Mouse (Mus musculus) frontal cortex, adult (tissue): ENCODE data around the gene Prc1.

Experiments used
- ATAC-seq: cut with Nextera tagmentation; 2 replicates; pipeline ENCODE4 v1.9.2; 2017; ENCODE audit warnings: mild to moderate bottlenecking, moderate library complexity, mixed read lengths; ENCODE audit not compliant: low TSS enrichment

Gene Prc1

GRCm38 (mm10) chr7:80294062-80294763 lies at the start of gene Prc1:
Gene Prc1 (plus strand): TSS chr7:80294450.
- peak; percentile 99 for ATAC-seq

- ATAC-seq, result no peak
Measured at GRCm38 (mm10) chr7:80244851-80245250, 49.4 kb upstream of the Prc1 start.

DNA sequence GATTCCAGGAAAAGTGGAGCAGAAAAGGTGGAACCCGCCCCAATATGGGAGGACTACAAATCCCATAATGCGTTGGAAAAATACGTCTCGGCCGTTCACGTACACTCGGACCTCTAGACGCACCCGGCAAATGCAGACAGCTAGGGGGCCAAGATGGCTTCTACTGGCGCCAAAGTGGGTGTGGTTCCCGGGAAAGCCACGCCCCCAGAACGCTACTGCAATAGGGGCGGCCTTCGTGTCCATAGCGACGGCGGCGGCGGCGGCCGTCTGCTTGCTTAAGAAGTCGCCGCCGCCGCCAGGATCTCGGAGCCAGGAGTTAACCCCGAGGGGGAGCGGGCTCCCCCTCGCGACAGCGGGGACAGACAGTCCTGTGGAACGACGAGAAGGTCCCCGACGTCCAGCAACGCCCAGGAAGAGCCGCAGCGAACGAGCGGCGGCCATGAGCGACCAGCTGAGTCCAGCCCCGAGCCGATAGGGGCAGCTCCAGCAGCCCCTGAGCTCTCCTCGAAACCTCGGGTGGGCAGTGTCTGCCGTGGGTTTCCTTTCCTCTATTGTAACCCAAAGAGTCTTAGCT lies 48.0 kb upstream of the Prc1 start, which contains the start of gene Ttll13:
Gene Ttll13, plus strand, starts transcription at position 229 of the 574 bp plus-strand sequence.
- peak; percentile 98 for ATAC-seq

GRCm38 (mm10) chr7:80246859-80247258 lies 47.4 kb upstream of the Prc1 start:
- ATAC-seq, result no peak

DNA sequence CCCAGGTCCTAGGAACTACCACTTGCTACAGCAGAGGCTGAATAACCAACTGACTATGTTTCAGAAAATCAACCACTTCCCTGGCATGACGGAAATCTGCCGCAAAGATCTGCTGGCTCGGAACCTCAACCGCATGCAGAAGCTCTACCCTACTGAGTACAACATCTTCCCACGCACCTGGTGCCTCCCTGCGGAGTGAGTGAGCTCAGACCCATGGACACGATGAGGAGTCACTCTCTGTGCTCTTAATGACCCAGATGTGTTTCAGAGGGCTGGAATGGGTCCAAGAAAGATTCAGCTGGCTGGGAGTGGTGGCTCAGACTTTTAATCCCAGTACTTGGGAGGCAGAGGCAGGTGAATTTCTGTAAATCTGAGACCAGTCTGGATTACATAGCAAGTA lies 41.8 kb upstream of the Prc1 start:
- ATAC-seq, result no peak

GRCm38 (mm10) chr7:80252886-80253285 lies 41.4 kb upstream of the Prc1 start:
- ATAC-seq, result no peak

GRCm38 (mm10) chr7:80255981-80256380 lies 38.3 kb upstream of the Prc1 start:
- no peak for ATAC-seq

DNA sequence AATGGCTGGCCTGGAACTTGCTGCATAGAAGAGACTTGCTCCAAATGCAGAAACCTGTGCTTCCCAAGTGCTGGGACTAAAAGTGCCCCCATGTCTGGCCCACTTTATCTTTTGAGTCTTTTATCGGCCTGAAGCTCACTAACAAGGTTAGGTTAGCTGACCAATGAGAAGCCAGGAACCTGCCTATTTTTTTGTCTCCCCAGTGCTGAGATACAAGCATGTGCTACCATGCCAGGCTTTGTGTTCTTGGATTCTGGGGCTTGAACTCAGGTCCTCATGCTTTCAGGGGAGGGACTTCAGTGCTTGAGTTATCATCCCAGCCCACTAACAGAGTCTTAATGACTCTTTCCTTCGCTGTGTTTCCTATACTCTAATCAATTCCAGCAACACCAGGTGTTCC lies 36.5 kb upstream of the Prc1 start:
- ATAC-seq, result no peak

GRCm38 (mm10) chr7:80260625-80261371 lies 33.5 kb upstream of the Prc1 start, which contains the start of gene Ngrn:
Gene Ngrn (plus strand): TSS chr7:80261215.
- peak; percentile 96 for ATAC-seq

GRCm38 (mm10) chr7:80261372-80261990 lies 32.8 kb upstream of the Prc1 start:
- peak; percentile 45; the same call in 1 of the 2 replicates for ATAC-seq

GRCm38 (mm10) chr7:80264606-80265005 lies 29.6 kb upstream of the Prc1 start:
- no peak for ATAC-seq

GRCm38 (mm10) chr7:80267764-80268163 lies 26.5 kb upstream of the Prc1 start:
- ATAC-seq, result no peak

DNA sequence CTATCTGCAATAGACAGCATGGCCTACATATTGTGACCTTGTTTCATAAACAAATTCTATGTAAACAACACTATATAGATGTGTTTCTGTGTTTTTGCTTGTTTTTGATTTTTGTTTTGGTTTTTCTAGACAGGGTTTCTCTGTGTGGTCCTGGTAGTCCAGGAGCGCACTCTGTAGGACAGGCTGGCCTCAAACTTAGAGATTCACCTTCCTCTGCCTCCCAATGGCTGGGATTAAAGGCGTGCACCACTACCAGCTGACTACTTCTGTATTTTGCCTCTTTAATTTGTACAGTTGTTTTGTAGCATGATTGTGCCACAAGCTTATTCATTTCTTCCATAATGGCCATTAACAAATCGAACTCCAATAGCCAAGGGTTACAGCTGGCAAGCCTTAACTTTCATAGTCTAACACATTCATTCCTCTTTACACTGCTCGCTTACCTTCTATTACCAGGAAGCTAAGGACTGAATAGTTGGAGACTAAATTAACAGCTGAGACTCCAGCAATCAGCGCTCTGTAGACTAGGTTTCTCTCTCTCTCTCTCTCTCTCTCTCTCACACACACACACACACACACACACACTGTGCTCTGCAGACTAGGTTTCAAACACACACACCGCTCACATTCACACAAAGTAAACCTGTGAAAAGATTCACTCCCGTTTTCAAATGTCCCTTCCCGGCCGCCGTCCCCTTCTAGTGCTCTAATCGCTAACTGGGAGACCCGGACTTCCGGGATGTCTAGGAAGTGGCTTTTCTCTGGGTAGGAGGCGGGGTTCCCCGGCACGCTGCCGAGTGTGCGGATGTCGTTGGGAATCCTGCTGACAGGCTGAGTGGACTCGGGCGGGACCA lies 25.1 kb upstream of the Prc1 start, which contains the start of gene Vps33b:
Gene Vps33b, plus strand, starts transcription at position 753 of the 854 bp plus-strand sequence.
- ATAC-seq, result peak; percentile 84

GRCm38 (mm10) chr7:80269751-80270255 lies 24.4 kb upstream of the Prc1 start:
- ATAC-seq, result no peak

DNA sequence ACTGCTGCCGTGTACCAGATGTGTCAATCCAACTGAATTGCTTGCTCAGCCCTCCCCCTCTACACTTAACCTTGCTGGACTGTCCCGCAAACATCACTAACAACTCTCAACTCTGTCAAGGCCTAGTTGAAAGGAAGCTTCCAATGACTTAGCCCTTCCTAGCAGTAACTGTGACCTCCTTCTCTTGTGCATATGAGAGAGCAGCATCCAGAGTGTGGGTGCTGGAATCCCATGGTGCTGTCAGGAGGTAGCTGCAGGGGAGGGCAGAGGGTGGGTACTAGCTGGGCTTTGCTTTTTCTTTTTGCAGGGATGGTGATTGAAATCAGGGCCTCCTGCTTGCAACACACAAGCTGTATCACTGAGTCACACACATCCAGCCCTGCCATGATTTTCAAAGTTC lies 20.8 kb upstream of the Prc1 start:
- ATAC-seq, result no peak

- no peak for ATAC-seq
Measured at GRCm38 (mm10) chr7:80276374-80276773, 17.9 kb upstream of the Prc1 start.

- no peak for ATAC-seq
Measured at GRCm38 (mm10) chr7:80280032-80280431, 14.2 kb upstream of the Prc1 start.

DNA sequence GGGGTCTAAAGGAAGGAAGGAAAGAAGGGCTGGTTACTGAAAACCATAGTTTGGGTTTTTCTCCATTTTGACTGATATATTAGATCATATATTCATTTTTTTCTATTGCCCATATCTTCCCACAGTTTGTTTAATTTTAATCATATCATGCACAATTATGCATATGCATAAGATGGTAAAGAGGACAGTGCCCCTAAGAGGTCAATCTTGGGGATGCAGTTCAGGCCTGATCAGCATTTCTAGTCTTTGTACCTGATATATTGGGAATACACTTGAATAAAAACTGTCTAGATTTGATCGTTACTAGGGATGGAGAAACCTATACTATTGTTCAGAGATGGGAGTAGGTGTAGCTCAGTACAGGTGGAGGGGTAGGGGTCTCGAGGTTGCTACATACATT lies 13.3 kb upstream of the Prc1 start:
- no peak for ATAC-seq

GRCm38 (mm10) chr7:80281646-80282045 lies 12.6 kb upstream of the Prc1 start:
- ATAC-seq, result no peak

DNA sequence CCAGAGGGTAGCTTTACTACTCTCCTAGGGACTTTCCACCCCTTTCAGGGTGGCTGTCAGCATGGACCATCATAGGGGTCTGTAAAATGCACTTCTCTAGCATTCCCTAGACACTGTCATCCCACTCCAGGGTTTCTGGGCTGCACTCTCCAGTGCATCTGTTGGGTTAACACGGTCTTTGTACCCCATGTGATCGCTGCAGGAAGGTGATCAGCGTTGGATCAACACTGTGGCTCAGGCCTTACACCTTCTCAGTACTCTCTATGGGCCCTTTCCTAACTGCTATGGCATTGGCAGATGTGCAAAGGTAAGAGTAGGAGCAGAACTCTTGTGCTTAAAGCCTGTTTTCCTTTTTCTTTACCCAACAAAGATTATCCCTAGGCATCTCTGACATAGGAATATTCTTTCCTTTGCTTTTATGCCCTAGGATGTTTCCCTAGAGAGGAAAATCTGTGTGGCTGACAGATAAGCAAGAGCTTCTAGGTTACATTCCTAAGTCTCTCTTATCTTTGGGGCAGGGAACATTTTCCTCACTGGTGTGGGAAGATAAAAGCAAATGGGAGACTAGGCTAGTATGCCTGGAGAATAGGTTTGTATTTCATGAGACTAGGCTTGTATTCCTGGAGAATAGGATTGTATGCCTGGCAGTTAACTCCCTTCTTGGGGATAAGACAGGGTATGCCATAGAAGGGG lies 10.9 kb upstream of the Prc1 start:
- no peak for ATAC-seq
